Mouse (Mus musculus): ENCODE measurements around the gene 4932438A13Rik.

DNA sequence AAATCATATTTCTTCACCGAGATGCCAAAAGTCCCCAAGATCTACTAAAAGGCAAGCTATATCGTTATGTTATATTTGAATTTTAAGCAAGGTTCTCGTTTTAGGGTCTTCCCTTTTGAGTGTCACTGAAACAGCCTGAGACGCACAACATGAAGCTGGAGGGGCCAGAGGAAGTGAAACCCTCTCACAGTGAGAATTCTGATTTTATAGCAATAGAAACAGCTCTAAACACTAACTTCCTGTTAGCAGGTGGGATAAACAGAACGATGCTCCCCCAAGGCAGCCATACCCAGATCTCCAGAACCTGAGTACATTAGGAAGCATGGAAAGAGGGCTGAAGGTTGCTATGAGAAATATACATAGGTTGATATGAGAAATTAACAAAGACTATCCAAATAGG lies 46.3 kb upstream of the 4932438A13Rik start:
- TF ChIP-seq CTCF (conservative IDR thresholded peaks at IDR 0.05; ENCODE audit: low read length) (no peak), NANOG (IDR thresholded peaks at IDR 0.05; ENCODE audit: borderline replicate concordance, low read length) (no peak)
